Mouse (Mus musculus) left cerebral cortex, postnatal 4 days (tissue): ENCODE measurements around the gene Fam187a. TPM values are rescaled to one million over a fixed set of nuclear protein-coding genes. Genes with fewer than 3 reads are reported as not detected.
A peak's percentile ranks its signal among the peaks of the same experiment; 100 is the strongest.

ENCODE experiments used
- DNase-seq: peaks from one replicate; pipeline ENCODE4 v3.0.0-alpha.2; 2022
- intact Hi-C: fragments of 180-260 bp; cut with DNase I; formaldehyde crosslinking; loops from one replicate; pipeline ENCODE4 v1.15.1; 2025
- total RNA-seq, 2 experiments: library from RNA; stranded (reverse); gene quantifications; 2 replicates each; pipeline ENCODE4 v1.2.3; 2021

Fam187a gene
- total RNA-seq, result not detected

GRCm38 (mm10) chr11:102884616-102885219 lies at the start of gene Fam187a:
Gene Fam187a (plus strand): TSS chr11:102885169.
- intact Hi-C loops, result no loop called here
- no peak for DNase-seq

- intact Hi-C loops, result no loop called here
- DNase-seq, result no peak
These were observed 49.4 kb upstream of the Fam187a start, which contains the start of gene Higd1b for GRCm38 (mm10) chr11:102835549-102835948. Gene Higd1b (plus strand): TSS chr11:102835849.

- intact Hi-C loops, result no loop called here
- DNase-seq, result no peak
These were observed 48.8 kb upstream of the Fam187a start for GRCm38 (mm10) chr11:102836146-102836545.

- DNase-seq, result no peak
- intact Hi-C loops, result no loop called here
These were observed 47.6 kb upstream of the Fam187a start for GRCm38 (mm10) chr11:102837385-102837784.

GRCm38 (mm10) chr11:102838126-102838525 lies 46.8 kb upstream of the Fam187a start:
- DNase-seq, result no peak
- intact Hi-C loops, result no loop called here

- no peak for DNase-seq
- intact Hi-C loops, result no loop called here
These were observed 46.3 kb upstream of the Fam187a start for GRCm38 (mm10) chr11:102838616-102839150.

GRCm38 (mm10) chr11:102845926-102846325 lies 39.0 kb upstream of the Fam187a start:
- DNase-seq, result no peak
- intact Hi-C loops, result no loop called here

- peak; percentile 76 for DNase-seq
- intact Hi-C loops, result no loop called here
These were observed 33.1 kb upstream of the Fam187a start for GRCm38 (mm10) chr11:102851883-102852282.

GRCm38 (mm10) chr11:102853760-102854159 lies 31.2 kb upstream of the Fam187a start:
- DNase-seq, result no peak
- intact Hi-C loops, result no loop called here

- intact Hi-C loops, result no loop called here
- no peak for DNase-seq
These were observed 29.0 kb upstream of the Fam187a start for GRCm38 (mm10) chr11:102855941-102856340.

GRCm38 (mm10) chr11:102858951-102859350 lies 26.0 kb upstream of the Fam187a start:
- intact Hi-C loops, result no loop called here
- peak; percentile 65 for DNase-seq

GRCm38 (mm10) chr11:102859933-102860332 lies 25.0 kb upstream of the Fam187a start:
- peak; percentile 63 for DNase-seq
- intact Hi-C loops, result no loop called here

- peak; percentile 75 for DNase-seq
These were observed 20.7 kb upstream of the Fam187a start for GRCm38 (mm10) chr11:102864272-102864671.

GRCm38 (mm10) chr11:102874801-102875334 lies 10.1 kb upstream of the Fam187a start:
- DNase-seq, result no peak
- intact Hi-C loops, result no loop called here

More at GRCm38 (mm10) chr11:102864272-102864671, 20.7 kb upstream of the Fam187a start:
- intact Hi-C loops, result no loop called here

- DNase-seq, result no peak
- intact Hi-C loops, result no loop called here
These were observed 5.4 kb upstream of the Fam187a start for GRCm38 (mm10) chr11:102879558-102879957.

GRCm38 (mm10) chr11:102880585-102881313 lies 4.2 kb upstream of the Fam187a start, which contains the start of the genes Eftud2 and Ccdc103:
Gene Eftud2 (minus strand): TSS chr11:102880985.
Gene Ccdc103 (plus strand): TSS chr11:102881204.
- DNase-seq, result peak; percentile 89
- intact Hi-C loops, result no loop called here

- intact Hi-C loops, result no loop called here
- DNase-seq, result no peak
These were observed 3.4 kb upstream of the Fam187a start for GRCm38 (mm10) chr11:102881314-102882198.

GRCm38 (mm10) chr11:102887433-102887832 lies 2.5 kb downstream of the Fam187a start:
- intact Hi-C loops, result no loop called here

GRCm38 (mm10) chr11:102888135-102888534 lies 3.2 kb downstream of the Fam187a start:
- intact Hi-C loops, result no loop called here
- no peak for DNase-seq

More at GRCm38 (mm10) chr11:102887433-102887832, 2.5 kb downstream of the Fam187a start:
- DNase-seq, result no peak

- DNase-seq, result no peak
- intact Hi-C loops, result no loop called here
These were observed 5.1 kb downstream of the Fam187a start for GRCm38 (mm10) chr11:102890096-102890495.
